In genomic region chr5:67393951-67394350, GRCm38 (mm10) we compare ENCODE assay signal across 11 mouse cellular contexts. TPM values are rescaled to one million over a fixed set of nuclear protein-coding genes. Genes with fewer than 3 reads are reported as not detected.
DNase-seq lines count a peak whose midpoint lies in the region; ATAC-seq lines count a peak whose summit lies in the region.
"Had no signal": no experiment of that assay in that cellular context is flagged by ENCODE, and none has a peak within 500 bp of the region (broad histone marks: within the 10 kb centered on the region; RNA-seq: fewer than 3 reads in every experiment).

No protein-coding gene starts in this region.

- no peak overlapping the region for H3K4me2 ChIP-seq in forebrain, embryonic 14.5 days (ENCODE audit: low read length)
- H3K4me2 ChIP-seq in forebrain, embryonic 11.5 days (ENCODE audit: low read depth, low read length, severe bottlenecking) = no peak overlapping the region

- H3K36me3 ChIP-seq in forebrain, embryonic 14.5 days (ENCODE audit: control insufficient read depth, insufficient read depth, low read length) = 0 out of 2 replicates have a peak, but pooled peaks cover 7% of the 10 kb centered on the region
- no peaks in the 10 kb centered on the region for H3K36me3 ChIP-seq in forebrain, embryonic 11.5 days (ENCODE audit: control insufficient read depth, insufficient read depth, low read length)
- H3K36me3 ChIP-seq: G1E had no signal

- no peak overlapping the region for H3K27ac ChIP-seq in forebrain, embryonic 14.5 days (ENCODE audit: low read depth, low read length)
- H3K27ac ChIP-seq in forebrain, embryonic 11.5 days (ENCODE audit: low read depth, low read length) = no peak overlapping the region

- no peaks in the 10 kb centered on the region for H3K9me3 ChIP-seq in forebrain, embryonic 14.5 days (replicated peaks; ENCODE audit: control insufficient read depth, low read length)
- no peaks in the 10 kb centered on the region for H3K9me3 ChIP-seq in forebrain, embryonic 11.5 days (ENCODE audit: control insufficient read depth, low read length)
- H3K9me3 ChIP-seq: G1E had no signal

- WGBS in forebrain, embryonic 14.5 days = 75% methylated on average over 6 of the region's 6 CpGs
- WGBS in forebrain, embryonic 11.5 days = 94% methylated on average over 6 of the region's 6 CpGs

- no peak overlapping the region for H3K9ac ChIP-seq in forebrain, embryonic 14.5 days (ENCODE audit: low read length)
- no peak overlapping the region for H3K9ac ChIP-seq in forebrain, embryonic 11.5 days (ENCODE audit: low read length)

- peak; percentile 42; the same call in 1 of the 2 replicates for ATAC-seq in forebrain, embryonic 14.5 days
- ATAC-seq in forebrain, embryonic 11.5 days (replicated peaks; ENCODE audit: low FRiP score) = no peak
- ATAC-seq: intestine, embryonic 16.5 days had no signal

- H3K27me3 ChIP-seq in forebrain, embryonic 14.5 days (replicated peaks; ENCODE audit: control insufficient read depth, insufficient read depth, low read length) = no peaks in the 10 kb centered on the region
- H3K27me3 ChIP-seq in forebrain, embryonic 11.5 days (ENCODE audit: control insufficient read depth, insufficient read depth, low read length) = no peaks in the 10 kb centered on the region

- no peak overlapping the region for H3K4me3 ChIP-seq in forebrain, embryonic 14.5 days (ENCODE audit: low read depth, low read length)
- H3K4me3 ChIP-seq in forebrain, embryonic 11.5 days (ENCODE audit: low read depth, low read length) = no peak overlapping the region

- no peaks in the 10 kb centered on the region for H3K4me1 ChIP-seq in forebrain, embryonic 14.5 days (ENCODE audit: control insufficient read depth, insufficient read depth, low read length)
- H3K4me1 ChIP-seq in forebrain, embryonic 11.5 days (replicated peaks; ENCODE audit: control insufficient read depth, insufficient read depth, low read length) = no peaks in the 10 kb centered on the region

- DNase-seq in forebrain, embryonic 14.5 days (ENCODE audit: low spot score) = peak; percentile 69
- no peak for DNase-seq in forebrain, embryonic 11.5 days (ENCODE audit: low spot score)
- DNase-seq in 416B (ENCODE audit: low read depth) = peak; percentile 96
- DNase-seq in brain, adult 2 months (ENCODE audit: low read depth, low spot score) = peak; percentile 52
- DNase-seq in lung, postnatal 4 days = peak; percentile 30 to 36
- DNase-seq in embryo, embryonic 11 days = no peak
- DNase-seq in layer of hippocampus, adult 11-12 months (ENCODE audit: low spot score) = no peak
- DNase-seq in kidney, postnatal 36 days = no peak
- DNase-seq: midbrain, embryonic 14.5 days had no signal

RNA-seq across cellular contexts. Expression of gene Bend4, which starts 34.2 kb away (rescaled TPM):
- polyA plus RNA-seq in forebrain, embryonic 14.5 days (2014; fragmentation: Nextera tagmentation; extraction: Ambion mirVana) = 5.5 and 7.7 TPM in 2 replicates
- polyA plus RNA-seq in forebrain, embryonic 11.5 days (2014; fragmentation: Nextera tagmentation; extraction: Ambion mirVana) = 10.7 and 11.6 TPM in 2 replicates

Comparison
In these comparisons a context has a peak if more than half of its experiments do, and no peak if none do; other contexts are left out.
1. DNase-seq: peak in forebrain, embryonic 14.5 days (single experiment), 416B (single experiment), brain, adult 2 months (single experiment) and lung, postnatal 4 days (2 of 2); none in forebrain, embryonic 11.5 days (single experiment), embryo, embryonic 11 days (single experiment), layer of hippocampus, adult 11-12 months (single experiment) and kidney, postnatal 36 days (0 of 2).